Mouse (Mus musculus) small intestine, adult 2 months (tissue): ENCODE data around the gene Gnpnat1. TPM values are rescaled to one million over a fixed set of nuclear protein-coding genes. Genes with fewer than 3 reads are reported as not detected.

Experiments used
- H3K27ac ChIP-seq: fragments of 200-500 bp; 2 replicates; pipeline ENCODE4 v1.5.1; 2012; ENCODE audit warnings: low read depth, low read length, control low read depth, inconsistent platforms; ENCODE audit not compliant: insufficient read depth
- H3K27me3 ChIP-seq: fragments of 200-500 bp; 2 replicates; pipeline ENCODE4 v1.6.1; 2012; ENCODE audit warnings: mild to moderate bottlenecking, moderate library complexity, low read length, inconsistent platforms; ENCODE audit not compliant: control insufficient read depth, insufficient read depth
- H3K36me3 ChIP-seq: fragments of 200-500 bp; 2 replicates; pipeline ENCODE4 v1.6.1; 2012; ENCODE audit warnings: mild to moderate bottlenecking, low read length, control low read depth, inconsistent platforms; ENCODE audit not compliant: control insufficient read depth, insufficient read depth
- H3K4me1 ChIP-seq: fragments of 200-500 bp; 2 replicates; pipeline ENCODE4 v1.6.1; 2012; ENCODE audit warnings: low read length, inconsistent platforms, mixed read lengths; ENCODE audit not compliant: control insufficient read depth, insufficient read depth, insufficient read length
- H3K4me3 ChIP-seq: fragments of 200-500 bp; 2 replicates; pipeline ENCODE4 v1.5.1; 2012; ENCODE audit warnings: low read depth, mild to moderate bottlenecking, control low read depth, inconsistent platforms, low read length, moderate library complexity
- CTCF ChIP-seq: fragments of 200-500 bp; IDR thresholded peaks from 2 replicates; pipeline ENCODE4 v1.5.1; 2012; ENCODE audit warnings: low read depth, mild to moderate bottlenecking, control low read depth, inconsistent platforms, low read length, moderate library complexity, mixed read lengths; ENCODE audit not compliant: insufficient replicate concordance, insufficient read length; ENCODE audit errors: extremely low read depth
- POLR2A ChIP-seq: fragments of 200-500 bp; IDR thresholded peaks from 2 replicates; pipeline ENCODE4 v1.6.1; 2012; ENCODE audit warnings: low read depth, mild to moderate bottlenecking, control low read depth, inconsistent platforms, low read length, moderate library complexity
- WGBS: fragments of 180-500 bp; shearing (Covaris S2); methylation state at CpG from one replicate; pipeline ENCODE4 v1.1.7; 2018; 5-methylcytosine and 5-hydroxymethylcytosine counted together
- polyA plus RNA-seq: library from polyadenylated mRNA; depleted of rRNA; stranded (reverse); fragments of >200 nt; gene quantifications from 2 replicates; pipeline ENCODE4 v1.2.3, GENCODE M21; 2012

The Gnpnat1 gene
- polyA plus RNA-seq, 1 experiment, result 1.2 TPM

GRCm38 (mm10) chr14:45442781-45443560 lies 38.3 kb upstream of the Gnpnat1 start:
- Histone ChIP-seq H3K4me1 (no peaks in the 10 kb centered on the region), H3K4me3 (no peak overlapping the region), H3K27me3 (no peaks in the 10 kb centered on the region), H3K36me3 (no peaks in the 10 kb centered on the region), H3K27ac (no peak overlapping the region)
- WGBS, result 59% methylated on average over 12 of the region's 12 CpGs
- no peak for TF ChIP-seq CTCF
- TF ChIP-seq POLR2A, result no peak

- Histone ChIP-seq H3K36me3 (no peaks in the 10 kb centered on the region), H3K4me3 (no peak overlapping the region), H3K4me1 (no peaks in the 10 kb centered on the region), H3K27me3 (no peaks in the 10 kb centered on the region), H3K27ac (no peak overlapping the region)
- no peak for TF ChIP-seq CTCF
- 82% methylated on average over 6 of the region's 6 CpGs for WGBS
Observed at GRCm38 (mm10) chr14:45441291-45441690, 36.6 kb upstream of the Gnpnat1 start.

DNA sequence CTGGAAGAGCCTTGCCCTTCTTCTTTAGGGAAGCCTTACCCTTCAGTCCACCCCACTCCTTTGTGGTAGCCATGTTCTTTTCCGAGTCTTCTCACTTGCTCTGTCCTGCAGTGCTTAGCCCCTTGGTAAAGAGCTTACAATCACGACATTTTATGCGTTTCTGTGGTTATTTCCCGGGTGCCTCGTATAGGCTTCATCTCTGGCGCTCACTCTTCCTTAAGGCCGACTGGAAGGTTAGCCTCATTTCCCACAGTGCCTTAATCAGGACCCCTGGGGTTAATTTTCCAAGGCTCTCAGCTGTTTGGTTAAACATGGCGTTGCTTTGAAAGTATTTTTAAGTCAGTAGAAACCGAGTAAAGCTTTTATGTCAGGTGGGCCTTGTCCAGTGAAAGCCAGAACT lies 34.7 kb upstream of the Gnpnat1 start:
- H3K4me3 ChIP-seq, result no peak overlapping the region
- 83% methylated on average over 9 of the region's 9 CpGs for WGBS
- no peaks in the 10 kb centered on the region for H3K36me3 ChIP-seq
- H3K4me1 ChIP-seq, result no peaks in the 10 kb centered on the region
- no peak overlapping the region for H3K27ac ChIP-seq
- TF ChIP-seq POLR2A (no peak), CTCF (no peak)
- no peaks in the 10 kb centered on the region for H3K27me3 ChIP-seq

DNA sequence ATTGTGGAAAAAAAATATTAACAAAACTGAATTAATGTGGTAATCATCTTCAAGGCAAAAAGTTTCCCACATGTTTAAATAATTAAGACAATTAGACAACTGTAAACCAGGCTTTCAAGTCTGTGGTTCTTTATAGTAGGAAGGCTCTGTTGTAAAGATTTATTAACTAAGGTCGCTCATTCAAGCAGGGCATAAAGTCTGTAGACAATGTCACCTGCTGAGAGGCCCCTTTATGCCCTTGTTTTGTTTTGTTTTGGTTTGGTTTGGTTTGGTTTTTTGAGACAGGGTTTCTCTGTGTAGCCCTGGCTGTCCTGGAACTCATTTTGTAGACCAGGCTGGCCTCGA lies 34.2 kb upstream of the Gnpnat1 start:
- TF ChIP-seq POLR2A (no peak), CTCF (no peak)
- Histone ChIP-seq H3K36me3 (no peaks in the 10 kb centered on the region), H3K27ac (no peak overlapping the region), H3K4me1 (no peaks in the 10 kb centered on the region), H3K4me3 (no peak overlapping the region), H3K27me3 (no peaks in the 10 kb centered on the region)
- 81% methylated on average over 2 of the region's 2 CpGs for WGBS

DNA sequence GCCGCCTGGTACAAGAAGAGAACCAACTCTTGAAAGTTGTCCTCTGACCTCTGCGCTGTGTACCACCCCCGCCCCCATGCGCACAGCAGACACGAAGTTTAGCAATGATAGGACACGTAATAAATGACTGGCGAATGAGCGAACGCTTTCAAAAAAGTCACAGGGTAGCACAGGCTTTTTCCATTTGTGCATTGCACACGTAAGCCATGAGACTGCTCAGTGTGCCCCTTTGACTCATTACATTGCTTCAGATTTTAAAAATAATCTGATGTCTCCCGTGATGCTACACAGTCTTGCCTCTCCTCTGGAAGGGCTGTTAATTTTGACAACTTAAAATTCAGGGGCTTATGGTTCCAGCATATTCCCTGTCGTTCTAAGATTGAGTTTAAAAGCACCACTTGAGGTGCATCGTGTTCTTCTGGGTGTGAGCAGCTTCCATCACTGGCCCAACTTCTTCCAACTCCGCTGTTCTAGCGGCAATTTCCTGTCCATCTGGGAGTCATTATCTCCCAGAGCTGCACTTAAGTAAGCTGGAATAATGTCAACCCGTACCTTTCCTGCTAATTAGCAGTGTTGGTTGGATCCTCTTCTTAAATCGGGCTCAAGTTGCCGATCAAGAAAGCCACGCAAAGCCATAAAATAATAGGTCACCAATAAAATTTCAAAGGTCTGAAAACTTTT lies 33.7 kb upstream of the Gnpnat1 start:
- TF ChIP-seq POLR2A, result no peak
- no peak for TF ChIP-seq CTCF
- WGBS, result 69% methylated on average over 19 of the region's 19 CpGs
- no peaks in the 10 kb centered on the region for H3K36me3 ChIP-seq
- no peak overlapping the region for H3K4me3 ChIP-seq
- H3K27me3 ChIP-seq, result no peaks in the 10 kb centered on the region
- H3K4me1 ChIP-seq, result no peaks in the 10 kb centered on the region
- H3K27ac ChIP-seq, result no peak overlapping the region

DNA sequence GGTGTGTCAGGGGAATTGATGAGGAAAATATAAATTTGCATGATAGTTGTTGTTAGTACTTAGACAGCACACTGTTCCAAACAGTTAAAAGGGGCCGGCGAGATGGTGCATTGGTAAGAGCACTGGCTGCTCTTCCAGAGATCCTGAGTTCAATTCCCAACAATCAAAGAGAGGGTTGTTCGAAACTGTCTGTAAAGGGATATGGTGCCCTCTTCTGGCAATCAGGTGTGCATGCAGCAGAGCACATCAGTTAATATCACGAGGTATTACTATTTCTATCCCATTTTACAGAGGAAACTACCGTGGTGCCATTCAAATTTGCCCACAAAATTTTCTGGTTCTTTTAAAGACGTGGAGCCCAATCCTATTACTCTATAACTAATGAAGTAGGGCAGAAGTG lies 29.5 kb upstream of the Gnpnat1 start:
- Histone ChIP-seq H3K4me1 (no peaks in the 10 kb centered on the region), H3K4me3 (no peak overlapping the region)
- 62% methylated on average over 6 of the region's 6 CpGs for WGBS

DNA sequence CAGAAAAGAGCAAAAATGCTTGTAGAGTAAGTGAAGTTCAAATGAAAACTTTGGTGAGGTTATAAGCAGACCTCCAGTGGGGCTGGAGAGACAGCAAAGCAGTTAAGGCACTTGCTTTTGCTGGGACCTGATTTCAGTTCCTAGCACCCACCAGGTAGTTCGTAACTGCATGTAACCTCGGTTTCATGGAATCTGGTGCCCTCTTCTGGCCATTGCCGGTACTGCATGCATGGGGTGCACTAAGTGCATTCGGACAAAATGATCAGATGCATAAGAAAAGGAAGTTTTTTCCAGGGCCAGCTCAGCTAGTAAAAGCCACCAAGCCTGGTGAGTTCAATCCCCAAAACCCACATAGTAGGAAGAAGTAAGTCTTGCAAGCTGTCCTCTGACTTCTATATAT lies 27.3 kb upstream of the Gnpnat1 start:
- TF ChIP-seq CTCF (peak; percentile 61; the same call in 1 of the 2 replicates), POLR2A (no peak)
- 74% methylated on average over 4 of the region's 4 CpGs for WGBS

More for the DNA sequence above, 29.5 kb upstream of the Gnpnat1 start:
- Histone ChIP-seq H3K27me3 (no peaks in the 10 kb centered on the region), H3K36me3 (no peaks in the 10 kb centered on the region), H3K27ac (no peak overlapping the region)
- no peak for TF ChIP-seq CTCF
- no peak for TF ChIP-seq POLR2A

More for the DNA sequence above, 27.3 kb upstream of the Gnpnat1 start:
- no peaks in the 10 kb centered on the region for H3K4me1 ChIP-seq
- H3K36me3 ChIP-seq, result no peaks in the 10 kb centered on the region
- no peak overlapping the region for H3K4me3 ChIP-seq
- no peak overlapping the region for H3K27ac ChIP-seq
- H3K27me3 ChIP-seq, result no peaks in the 10 kb centered on the region
